Mouse (Mus musculus): Measurements from ENCODE around the gene Olfr118. TPM values are rescaled to one million over a fixed set of nuclear protein-coding genes. Genes with fewer than 3 reads are reported as not detected.
"Not testable (repeated sequence)": the region's sequence is repeated elsewhere in the genome, so short reads cannot be mapped to it uniquely, and the experiment has no call there.

The Olfr118 gene
- polyA plus RNA-seq (2014; fragmentation: Nextera tagmentation; extraction: Ambion mirVana) = not detected in 2 replicates

- no peaks in the 10 kb centered on the region for H3K36me3 ChIP-seq (ENCODE audit: control insufficient read depth, insufficient read depth, low read length)
- H3K4me2 ChIP-seq = no peak within 1 kb of the TSS
- ATAC-seq (ENCODE audit: low FRiP score) (no peak), DNase-seq (ENCODE audit: low spot score, missing footprints) (no peak)
- no peak within 1 kb of the TSS for H3K9ac ChIP-seq (ENCODE audit: low read length)
- H3K27me3 ChIP-seq (ENCODE audit: control insufficient read depth, insufficient read depth, low read length) = no peaks in the 10 kb centered on the region
- WGBS = 83% methylated on average over 2 of the region's 2 CpGs
- no peaks in the 10 kb centered on the region for H3K4me1 ChIP-seq (ENCODE audit: control insufficient read depth, insufficient read depth, low read length)
- H3K9me3 ChIP-seq (ENCODE audit: control insufficient read depth, low read length) = no peaks in the 10 kb centered on the region
- H3K27ac ChIP-seq (ENCODE audit: low read depth, low read length) = no peak within 1 kb of the TSS
- no peak within 1 kb of the TSS for H3K4me3 ChIP-seq (ENCODE audit: low read depth, low read length)
Observed at GRCm38 (mm10) chr17:37666688-37667087, at the start of gene Olfr118. TSS of gene Olfr118 (plus strand) at chr17:37666988.

DNA sequence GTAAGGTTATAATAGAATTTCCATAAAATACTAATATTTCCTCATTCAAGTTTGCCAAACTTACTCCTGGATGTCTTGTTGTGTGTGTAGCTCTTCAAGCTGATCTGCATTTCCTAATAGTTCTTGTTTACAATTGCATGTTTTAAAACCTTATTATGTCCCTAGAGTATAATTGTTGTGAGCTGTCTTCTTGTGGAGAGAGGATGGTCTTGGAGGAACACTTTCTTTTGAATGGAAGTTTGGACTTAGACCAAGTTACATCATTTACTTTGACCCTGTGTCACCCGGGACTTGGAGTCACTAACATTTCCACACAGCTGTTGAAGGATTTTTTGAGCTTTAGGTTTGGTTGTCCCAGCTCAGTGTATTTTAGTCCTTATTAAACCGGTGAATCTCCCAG is 39.8 kb upstream of the Olfr118 start, which contains the start of the genes Olfr115 and Olfr116:
Olfr115 (minus strand) TSS at position 101 of the 400 bp plus-strand sequence.
Olfr116 (minus strand) TSS at position 191 of the 400 bp plus-strand sequence.
- Histone ChIP-seq H3K36me3 (ENCODE audit: control insufficient read depth, insufficient read depth, low read length) (no peaks in the 10 kb centered on the region), H3K4me2 (no peak within 1 kb of the TSS), H3K9me3 (ENCODE audit: control insufficient read depth, low read length) (no peaks in the 10 kb centered on the region), H3K27ac (ENCODE audit: low read depth, low read length) (no peak within 1 kb of the TSS), H3K4me1 (ENCODE audit: control insufficient read depth, insufficient read depth, low read length) (no peaks in the 10 kb centered on the region), H3K9ac (ENCODE audit: low read length) (no peak within 1 kb of the TSS), H3K4me3 (ENCODE audit: low read depth, low read length) (no peak within 1 kb of the TSS), H3K27me3 (ENCODE audit: control insufficient read depth, insufficient read depth, low read length) (no peaks in the 10 kb centered on the region)
- WGBS = 87% methylated on average over 2 of the region's 2 CpGs
- DNase-seq (ENCODE audit: low spot score, missing footprints) (no peak), ATAC-seq (ENCODE audit: low FRiP score) (no peak)

- 81% methylated on average over 1 of the region's 1 CpGs for WGBS
- no peak for ATAC-seq (ENCODE audit: low FRiP score)
- H3K27me3 ChIP-seq (ENCODE audit: control insufficient read depth, insufficient read depth, low read length) = no peaks in the 10 kb centered on the region
- no peak within 1 kb of the TSS for H3K4me3 ChIP-seq (ENCODE audit: low read depth, low read length)
- H3K27ac ChIP-seq (ENCODE audit: low read depth, low read length) = no peak within 1 kb of the TSS
- H3K36me3 ChIP-seq (ENCODE audit: control insufficient read depth, insufficient read depth, low read length) = no peaks in the 10 kb centered on the region
- no peak within 1 kb of the TSS for H3K9ac ChIP-seq (ENCODE audit: low read length)
- no peak for DNase-seq (ENCODE audit: low spot score, missing footprints)
- no peak within 1 kb of the TSS for H3K4me2 ChIP-seq
- no peaks in the 10 kb centered on the region for H3K4me1 ChIP-seq (ENCODE audit: control insufficient read depth, insufficient read depth, low read length)
- H3K9me3 ChIP-seq (ENCODE audit: control insufficient read depth, low read length) = no peaks in the 10 kb centered on the region
Observed at GRCm38 (mm10) chr17:37663682-37664081, 3.1 kb upstream of the Olfr118 start, which contains the start of gene Olfr117. TSS of gene Olfr117 (minus strand) at chr17:37663782.

DNA sequence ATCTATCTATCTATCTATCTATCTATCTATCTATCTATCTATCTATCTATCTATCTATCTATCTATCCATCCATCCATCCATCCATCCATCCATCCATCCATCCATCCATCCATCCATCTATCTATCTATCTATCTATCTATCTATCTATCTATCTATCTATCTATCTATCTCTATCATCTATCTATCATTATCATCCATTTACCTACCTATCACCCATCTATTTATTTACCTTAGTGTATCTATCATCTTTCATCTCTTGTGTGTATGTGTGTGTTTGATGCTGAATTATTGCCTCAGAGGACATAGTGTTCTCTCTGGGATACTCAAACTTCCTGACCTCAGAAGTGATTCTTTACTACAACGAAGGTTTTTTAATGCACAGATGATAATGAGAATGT is 29.5 kb downstream of the Olfr118 start, which contains the start of gene Olfr119:
Olfr119 (plus strand) TSS at position 301 of the 400 bp plus-strand sequence.
- H3K4me2 ChIP-seq; H3K36me3 ChIP-seq (ENCODE audit: control insufficient read depth, insufficient read depth, low read length); H3K4me1 ChIP-seq (ENCODE audit: control insufficient read depth, insufficient read depth, low read length); H3K4me3 ChIP-seq (ENCODE audit: low read depth, low read length); DNase-seq (ENCODE audit: low spot score, missing footprints); H3K27ac ChIP-seq (ENCODE audit: low read depth, low read length); H3K27me3 ChIP-seq (ENCODE audit: control insufficient read depth, insufficient read depth, low read length); H3K9ac ChIP-seq (ENCODE audit: low read length); H3K9me3 ChIP-seq (ENCODE audit: control insufficient read depth, low read length); ATAC-seq (ENCODE audit: low FRiP score): not testable (repeated sequence)
- 61% methylated on average over 1 of the region's 1 CpGs for WGBS

GRCm38 (mm10) chr17:37721508-37721907 is 54.7 kb downstream of the Olfr118 start, which contains the start of gene Olfr120:
TSS of gene Olfr120 (plus strand) at chr17:37721808.
- H3K4me3 ChIP-seq (ENCODE audit: low read depth, low read length) = no peak within 1 kb of the TSS
- 77% methylated on average over 1 of the region's 1 CpGs for WGBS
- no peak for ATAC-seq (ENCODE audit: low FRiP score)
- no peak within 1 kb of the TSS for H3K4me2 ChIP-seq
- H3K27me3 ChIP-seq (ENCODE audit: control insufficient read depth, insufficient read depth, low read length) = no peaks in the 10 kb centered on the region
- no peak for DNase-seq (ENCODE audit: low spot score, missing footprints)
- H3K27ac ChIP-seq (ENCODE audit: low read depth, low read length) = no peak within 1 kb of the TSS
- no peaks in the 10 kb centered on the region for H3K9me3 ChIP-seq (ENCODE audit: control insufficient read depth, low read length)
- no peak within 1 kb of the TSS for H3K9ac ChIP-seq (ENCODE audit: low read length)
- H3K36me3 ChIP-seq (ENCODE audit: control insufficient read depth, insufficient read depth, low read length) = no peaks in the 10 kb centered on the region
- no peaks in the 10 kb centered on the region for H3K4me1 ChIP-seq (ENCODE audit: control insufficient read depth, insufficient read depth, low read length)

Other genes with a start within 250 kb of the Olfr118 start
- not detected in 2 replicates for gene Olfr108, start 221.5 kb upstream of the Olfr118 start, polyA plus RNA-seq (2014; fragmentation: Nextera tagmentation; extraction: Ambion mirVana)
- gene Olfr109, start 208.1 kb upstream of the Olfr118 start, polyA plus RNA-seq (2014; fragmentation: Nextera tagmentation; extraction: Ambion mirVana) = not detected in 2 replicates
- not detected in 2 replicates for gene H2-M2, start 183.4 kb upstream of the Olfr118 start, polyA plus RNA-seq (2014; fragmentation: Nextera tagmentation; extraction: Ambion mirVana)
- gene Olfr110, start 174.5 kb upstream of the Olfr118 start, polyA plus RNA-seq (2014; fragmentation: Nextera tagmentation; extraction: Ambion mirVana) = not detected in 2 replicates
- not detected in 2 replicates for gene Olfr111, start 159.0 kb upstream of the Olfr118 start, polyA plus RNA-seq (2014; fragmentation: Nextera tagmentation; extraction: Ambion mirVana)
- gene Olfr112, start 97.5 kb upstream of the Olfr118 start, polyA plus RNA-seq (2014; fragmentation: Nextera tagmentation; extraction: Ambion mirVana) = not detected in 2 replicates
- not detected in 2 replicates for gene Olfr113, start 89.3 kb upstream of the Olfr118 start, polyA plus RNA-seq (2014; fragmentation: Nextera tagmentation; extraction: Ambion mirVana)
- not detected in 2 replicates for gene Olfr114, start 74.2 kb upstream of the Olfr118 start, polyA plus RNA-seq (2014; fragmentation: Nextera tagmentation; extraction: Ambion mirVana)
- gene Olfr115, start 39.9 kb upstream of the Olfr118 start, polyA plus RNA-seq (2014; fragmentation: Nextera tagmentation; extraction: Ambion mirVana) = not detected in 2 replicates
- gene Olfr116, start 39.8 kb upstream of the Olfr118 start, polyA plus RNA-seq (2014; fragmentation: Nextera tagmentation; extraction: Ambion mirVana) = not detected in 2 replicates
- gene Olfr117, start 3.2 kb upstream of the Olfr118 start, polyA plus RNA-seq (2014; fragmentation: Nextera tagmentation; extraction: Ambion mirVana) = not detected in 2 replicates
- not detected in 2 replicates for gene Olfr119, start 29.6 kb downstream of the Olfr118 start, polyA plus RNA-seq (2014; fragmentation: Nextera tagmentation; extraction: Ambion mirVana)
- gene Olfr120, start 54.8 kb downstream of the Olfr118 start, polyA plus RNA-seq (2014; fragmentation: Nextera tagmentation; extraction: Ambion mirVana) = not detected in 2 replicates
- gene Olfr121, start 81.9 kb downstream of the Olfr118 start, polyA plus RNA-seq (2014; fragmentation: Nextera tagmentation; extraction: Ambion mirVana) = not detected in 2 replicates
- not detected in 2 replicates for gene Olfr122, start 101.6 kb downstream of the Olfr118 start, polyA plus RNA-seq (2014; fragmentation: Nextera tagmentation; extraction: Ambion mirVana)
- not detected in 2 replicates for gene Olfr123, start 126.5 kb downstream of the Olfr118 start, polyA plus RNA-seq (2014; fragmentation: Nextera tagmentation; extraction: Ambion mirVana)
- gene Olfr124, start 132.9 kb downstream of the Olfr118 start, polyA plus RNA-seq (2014; fragmentation: Nextera tagmentation; extraction: Ambion mirVana) = not detected in 2 replicates
- not detected in 2 replicates for gene Olfr125, start 166.0 kb downstream of the Olfr118 start, polyA plus RNA-seq (2014; fragmentation: Nextera tagmentation; extraction: Ambion mirVana)
- not detected in 2 replicates for gene Olfr126, start 180.5 kb downstream of the Olfr118 start, polyA plus RNA-seq (2014; fragmentation: Nextera tagmentation; extraction: Ambion mirVana)
- gene Olfr127, start 233.4 kb downstream of the Olfr118 start, polyA plus RNA-seq (2014; fragmentation: Nextera tagmentation; extraction: Ambion mirVana) = not detected in 2 replicates

Data from midbrain, embryonic 11.5 days (tissue).